Mouse (Mus musculus): ENCODE results near the gene Agk. TPM values are rescaled to one million over a fixed set of nuclear protein-coding genes. Genes with fewer than 3 reads are reported as not detected.

Gene Agk
- polyA plus RNA-seq, 1 experiment = 10.3 TPM

GRCm38 (mm10) chr6:40431812-40432211, 106.8 kb downstream of the Agk start:
- TF ChIP-seq POLR2A (IDR thresholded peaks at IDR 0.05; ENCODE audit: control insufficient read depth, low read depth, low read length) = no peak
- Histone ChIP-seq H3K4me1 (ENCODE audit: control insufficient read depth, insufficient read depth, low read length) (peaks cover 11% of the 10 kb centered on the region; the same call in 1 of the 2 replicates), H3K4me3 (ENCODE audit: control insufficient read depth, low read depth, low read length) (no peak overlapping the region), H3K27me3 (ENCODE audit: control insufficient read depth, insufficient read depth, low read length) (no peaks in the 10 kb centered on the region; the same call in 1 of the 2 replicates), H3K27ac (ENCODE audit: control insufficient read depth, insufficient read depth, low read depth, low read length) (no peak overlapping the region), H3K36me3 (ENCODE audit: control insufficient read depth, insufficient read depth, low read length) (no peaks in the 10 kb centered on the region)

DNA sequence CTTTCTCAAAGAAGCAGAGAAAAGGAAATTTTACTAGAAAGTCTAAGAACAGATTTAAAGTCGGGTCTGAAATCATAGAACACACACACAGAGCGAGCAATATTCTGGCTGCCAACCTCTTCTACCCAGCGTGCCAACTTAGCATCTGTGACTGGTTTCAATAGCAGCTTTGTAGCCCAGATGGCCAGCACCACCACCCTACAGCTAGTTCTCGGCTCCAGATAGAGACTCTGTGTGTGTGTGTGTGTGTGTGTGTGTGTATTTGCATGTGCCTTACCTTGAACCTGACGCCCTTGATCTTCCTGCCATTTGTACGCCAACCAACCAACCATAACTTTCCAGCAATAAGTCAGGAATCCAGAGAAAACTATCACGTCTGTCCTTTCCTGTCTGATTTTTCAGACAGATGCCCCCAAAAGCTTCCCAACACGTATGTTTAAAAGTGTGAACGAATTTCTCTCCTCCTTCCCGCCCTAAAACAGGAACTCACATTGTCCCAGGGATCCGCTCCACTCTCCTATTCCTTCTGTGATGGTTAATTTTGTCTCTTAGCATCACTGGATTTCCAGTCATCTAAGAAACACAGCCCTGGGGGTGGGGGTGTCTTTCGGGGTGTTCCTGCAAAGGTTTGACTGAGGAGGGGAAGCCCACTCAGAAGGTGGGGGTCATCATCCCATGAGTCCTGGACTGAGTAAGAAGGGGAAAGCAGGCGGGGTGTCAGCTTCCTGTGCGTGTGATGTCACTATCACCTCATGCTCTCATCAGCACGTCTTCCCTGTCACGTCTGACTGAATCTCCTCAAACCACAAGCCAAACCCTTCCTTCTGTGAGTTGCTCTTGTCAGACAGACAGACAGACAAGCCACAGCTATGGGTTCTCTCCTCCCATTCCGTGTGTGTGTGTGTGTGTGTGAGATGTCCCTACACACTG, 107.6 kb downstream of the Agk start:
- H3K36me3 ChIP-seq (ENCODE audit: control insufficient read depth, insufficient read depth, low read length) = no peaks in the 10 kb centered on the region
- H3K4me3 ChIP-seq (ENCODE audit: control insufficient read depth, low read depth, low read length) = no peak overlapping the region
- no peaks in the 10 kb centered on the region; the same call in 1 of the 2 replicates for H3K27me3 ChIP-seq (ENCODE audit: control insufficient read depth, insufficient read depth, low read length)
- peaks cover 11% of the 10 kb centered on the region; the same call in 1 of the 2 replicates for H3K4me1 ChIP-seq (ENCODE audit: control insufficient read depth, insufficient read depth, low read length)
- TF ChIP-seq POLR2A (IDR thresholded peaks at IDR 0.05; ENCODE audit: control insufficient read depth, low read depth, low read length) (no peak), CTCF (IDR thresholded peaks at IDR 0.05; ENCODE audit: control insufficient read depth, insufficient read depth, insufficient replicate concordance, low read depth, low read length) (no peak)
- H3K27ac ChIP-seq (ENCODE audit: control insufficient read depth, insufficient read depth, low read depth, low read length) = no peak overlapping the region

- Histone ChIP-seq H3K36me3 (ENCODE audit: control insufficient read depth, insufficient read depth, low read length) (no peaks in the 10 kb centered on the region), H3K27me3 (ENCODE audit: control insufficient read depth, insufficient read depth, low read length) (no peaks in the 10 kb centered on the region; the same call in 1 of the 2 replicates), H3K27ac (ENCODE audit: control insufficient read depth, insufficient read depth, low read depth, low read length) (no peak overlapping the region), H3K4me3 (ENCODE audit: control insufficient read depth, low read depth, low read length) (peak overlapping the region; percentile 84), H3K4me1 (ENCODE audit: control insufficient read depth, insufficient read depth, low read length) (peaks cover 11% of the 10 kb centered on the region; the same call in 1 of the 2 replicates)
- TF ChIP-seq POLR2A (IDR thresholded peaks at IDR 0.05; ENCODE audit: control insufficient read depth, low read depth, low read length) = no peak
- TF ChIP-seq CTCF (IDR thresholded peaks at IDR 0.05; ENCODE audit: control insufficient read depth, insufficient read depth, insufficient replicate concordance, low read depth, low read length) = no peak
Observed at GRCm38 (mm10) chr6:40434697-40435096, 109.7 kb downstream of the Agk start.

GRCm38 (mm10) chr6:40435151-40436046, 110.4 kb downstream of the Agk start:
- H3K36me3 ChIP-seq (ENCODE audit: control insufficient read depth, insufficient read depth, low read length) = no peaks in the 10 kb centered on the region
- peaks cover 11% of the 10 kb centered on the region; the same call in 1 of the 2 replicates for H3K4me1 ChIP-seq (ENCODE audit: control insufficient read depth, insufficient read depth, low read length)
- peak overlapping the region; percentile 84 for H3K4me3 ChIP-seq (ENCODE audit: control insufficient read depth, low read depth, low read length)
- H3K27me3 ChIP-seq (ENCODE audit: control insufficient read depth, insufficient read depth, low read length) = no peaks in the 10 kb centered on the region; the same call in 1 of the 2 replicates
- TF ChIP-seq CTCF (IDR thresholded peaks at IDR 0.05; ENCODE audit: control insufficient read depth, insufficient read depth, insufficient replicate concordance, low read depth, low read length) = no peak
- no peak for TF ChIP-seq POLR2A (IDR thresholded peaks at IDR 0.05; ENCODE audit: control insufficient read depth, low read depth, low read length)
- no peak overlapping the region for H3K27ac ChIP-seq (ENCODE audit: control insufficient read depth, insufficient read depth, low read depth, low read length)

GRCm38 (mm10) chr6:40436047-40436483, 111.1 kb downstream of the Agk start, which contains the start of gene E330009J07Rik:
E330009J07Rik (minus strand) TSS chr6:40436135.
- peaks cover 11% of the 10 kb centered on the region; the same call in 1 of the 2 replicates for H3K4me1 ChIP-seq (ENCODE audit: control insufficient read depth, insufficient read depth, low read length)
- H3K27me3 ChIP-seq (ENCODE audit: control insufficient read depth, insufficient read depth, low read length) = no peaks in the 10 kb centered on the region; the same call in 1 of the 2 replicates
- no peaks in the 10 kb centered on the region for H3K36me3 ChIP-seq (ENCODE audit: control insufficient read depth, insufficient read depth, low read length)
- no peak within 1 kb of the TSS for H3K27ac ChIP-seq (ENCODE audit: control insufficient read depth, insufficient read depth, low read depth, low read length)
- no peak for TF ChIP-seq CTCF (IDR thresholded peaks at IDR 0.05; ENCODE audit: control insufficient read depth, insufficient read depth, insufficient replicate concordance, low read depth, low read length)
- TF ChIP-seq POLR2A (IDR thresholded peaks at IDR 0.05; ENCODE audit: control insufficient read depth, low read depth, low read length) = 0 out of 2 replicates have a peak, but pooled peaks have one; percentile 13
- H3K4me3 ChIP-seq (ENCODE audit: control insufficient read depth, low read depth, low read length) = peak within 1 kb of the TSS; percentile 84

- TF ChIP-seq CTCF (IDR thresholded peaks at IDR 0.05; ENCODE audit: control insufficient read depth, insufficient read depth, insufficient replicate concordance, low read depth, low read length) = no peak
- TF ChIP-seq POLR2A (IDR thresholded peaks at IDR 0.05; ENCODE audit: control insufficient read depth, low read depth, low read length) = no peak
- Histone ChIP-seq H3K4me3 (ENCODE audit: control insufficient read depth, low read depth, low read length) (no peak within 1 kb of the TSS), H3K4me1 (ENCODE audit: control insufficient read depth, insufficient read depth, low read length) (peaks cover 17% of the 10 kb centered on the region), H3K27me3 (ENCODE audit: control insufficient read depth, insufficient read depth, low read length) (no peaks in the 10 kb centered on the region; the same call in 1 of the 2 replicates), H3K36me3 (ENCODE audit: control insufficient read depth, insufficient read depth, low read length) (no peaks in the 10 kb centered on the region), H3K27ac (ENCODE audit: control insufficient read depth, insufficient read depth, low read depth, low read length) (no peak within 1 kb of the TSS)
Observed at GRCm38 (mm10) chr6:40438936-40439335, 114.0 kb downstream of the Agk start, which contains the start of gene Wee2. Wee2 (plus strand) TSS chr6:40439088.
